Mouse (Mus musculus) forebrain, embryonic 16.5 days (tissue): ENCODE results near the gene Csmd2. TPM values are rescaled to one million over a fixed set of nuclear protein-coding genes. Genes with fewer than 3 reads are reported as not detected.

ENCODE experiments used
- ATAC-seq: fragments of 200-750 bp; cut with Nextera tagmentation; 2 replicates; pipeline ENCODE4 v1.8.0; 2017; ENCODE audit warnings: mild to moderate bottlenecking, moderate library complexity
- H3K27ac ChIP-seq: fragments of 300-500 bp; sonication (generic); 2 replicates; pipeline ENCODE4 v1.5.1; 2014; ENCODE audit warnings: low read length, control low read depth
- H3K27me3 ChIP-seq: fragments of 300-500 bp; sonication (generic); replicated peaks from 2 replicates; pipeline ENCODE4 v1.6.1; 2014; ENCODE audit warnings: low read length; ENCODE audit not compliant: control insufficient read depth, insufficient read depth
- H3K36me3 ChIP-seq: fragments of 300-500 bp; sonication (generic); 2 replicates; pipeline ENCODE4 v1.6.1; 2014; ENCODE audit not compliant: control insufficient read depth, insufficient read depth
- H3K4me1 ChIP-seq: fragments of 300-500 bp; sonication (generic); replicated peaks from 2 replicates; pipeline ENCODE4 v1.6.1; 2014; ENCODE audit warnings: low read length; ENCODE audit not compliant: control insufficient read depth, insufficient read depth
- H3K4me2 ChIP-seq: fragments of 300-500 bp; sonication (generic); 2 replicates; pipeline ENCODE4 v1.6.1; 2014; ENCODE audit warnings: mild to moderate bottlenecking, low read length, control low read depth
- H3K4me3 ChIP-seq: fragments of 300-500 bp; sonication (generic); replicated peaks from 2 replicates; pipeline ENCODE4 v1.5.1; 2014; ENCODE audit warnings: mild to moderate bottlenecking, low read length, control low read depth
- H3K9ac ChIP-seq: fragments of 300-500 bp; sonication (generic); replicated peaks from 2 replicates; pipeline ENCODE4 v1.6.1; 2014; ENCODE audit warnings: low read depth, low read length, control low read depth
- H3K9me3 ChIP-seq: fragments of 300-500 bp; sonication (generic); 2 replicates; pipeline ENCODE4 v1.6.1; 2016; ENCODE audit warnings: low read length; ENCODE audit not compliant: control insufficient read depth
- WGBS: fragments of 180-500 bp; shearing (Covaris S2); extraction: QIAGEN DNeasy Blood & Tissue Kit; methylation state at CpG from one replicate; pipeline ENCODE4 v1.1.7; 2014; 5-methylcytosine and 5-hydroxymethylcytosine counted together
- polyA plus RNA-seq: library from polyadenylated mRNA; unstranded; fragments of >200 nt; fragmentation: Nextera tagmentation; extraction: Ambion mirVana; gene quantifications from 2 replicates; pipeline ENCODE4 v1.2.1, GENCODE M21; 2015

Csmd2 gene
- polyA plus RNA-seq, 1 experiment from 2014 or later = 11.2 TPM

GRCm38 (mm10) chr4:128445514-128446260, 458.0 kb downstream of the Csmd2 start:
- no peak; the same call in 1 of the 2 replicates for ATAC-seq
- Histone ChIP-seq H3K27me3 (no peaks in the 10 kb centered on the region), H3K36me3 (no peaks in the 10 kb centered on the region), H3K27ac (peak overlapping the region; percentile 23; the same call in 1 of the 2 replicates), H3K4me1 (peaks cover 36% of the 10 kb centered on the region), H3K4me3 (no peak overlapping the region), H3K9me3 (no peaks in the 10 kb centered on the region), H3K4me2 (no peak overlapping the region), H3K9ac (no peak overlapping the region)
- 43% methylated on average over 15 of the region's 15 CpGs for WGBS

- Histone ChIP-seq H3K9me3 (no peaks in the 10 kb centered on the region), H3K4me1 (peaks cover 37% of the 10 kb centered on the region), H3K4me2 (no peak overlapping the region), H3K27ac (no peak overlapping the region), H3K36me3 (no peaks in the 10 kb centered on the region), H3K27me3 (no peaks in the 10 kb centered on the region), H3K4me3 (no peak overlapping the region), H3K9ac (no peak overlapping the region)
- ATAC-seq = no peak
- WGBS = 83% methylated on average over 12 of the region's 12 CpGs
These were observed 461.3 kb downstream of the Csmd2 start for GRCm38 (mm10) chr4:128448831-128449431.

GRCm38 (mm10) chr4:128450137-128450536, 462.5 kb downstream of the Csmd2 start:
- Histone ChIP-seq H3K4me3 (no peak overlapping the region), H3K9ac (no peak overlapping the region; the same call in 1 of the 2 replicates), H3K4me2 (no peak overlapping the region), H3K9me3 (no peaks in the 10 kb centered on the region), H3K4me1 (peaks cover 32% of the 10 kb centered on the region), H3K27me3 (no peaks in the 10 kb centered on the region), H3K36me3 (no peaks in the 10 kb centered on the region), H3K27ac (peak overlapping the region; percentile 41; the same call in 1 of the 2 replicates)
- WGBS = 88% methylated on average over 8 of the region's 8 CpGs
- ATAC-seq = no peak

- Histone ChIP-seq H3K9ac (peak overlapping the region; percentile 8; the same call in 1 of the 2 replicates), H3K9me3 (no peaks in the 10 kb centered on the region), H3K4me1 (peaks cover 23% of the 10 kb centered on the region), H3K4me3 (no peak overlapping the region), H3K4me2 (no peak overlapping the region), H3K36me3 (no peaks in the 10 kb centered on the region), H3K27me3 (no peaks in the 10 kb centered on the region), H3K27ac (peak overlapping the region; percentile 41)
- ATAC-seq = peak; percentile 90
- WGBS = 9% methylated on average over 8 of the region's 8 CpGs
These were observed 463.3 kb downstream of the Csmd2 start for GRCm38 (mm10) chr4:128450974-128451373.

- peaks cover 19% of the 10 kb centered on the region for H3K4me1 ChIP-seq
- H3K9ac ChIP-seq = no peak overlapping the region
- 47% methylated on average over 3 of the region's 3 CpGs for WGBS
- no peaks in the 10 kb centered on the region for H3K9me3 ChIP-seq
- ATAC-seq = peak; percentile 52
- no peaks in the 10 kb centered on the region for H3K27me3 ChIP-seq
- peak overlapping the region; percentile 41 for H3K27ac ChIP-seq
- no peak overlapping the region for H3K4me3 ChIP-seq
- no peaks in the 10 kb centered on the region for H3K36me3 ChIP-seq
- no peak overlapping the region for H3K4me2 ChIP-seq
These were observed 463.7 kb downstream of the Csmd2 start for GRCm38 (mm10) chr4:128451383-128451794.

- no peaks in the 10 kb centered on the region for H3K4me1 ChIP-seq
- WGBS = 80% methylated on average over 5 of the region's 5 CpGs
These were observed 479.1 kb downstream of the Csmd2 start for GRCm38 (mm10) chr4:128466708-128467107.

GRCm38 (mm10) chr4:128468040-128468439, 480.4 kb downstream of the Csmd2 start:
- Histone ChIP-seq H3K27ac (no peak overlapping the region), H3K27me3 (no peaks in the 10 kb centered on the region), H3K36me3 (peaks cover under 1% of the 10 kb centered on the region; the same call in 1 of the 2 replicates), H3K4me1 (no peaks in the 10 kb centered on the region), H3K9me3 (no peaks in the 10 kb centered on the region), H3K4me3 (no peak overlapping the region), H3K4me2 (no peak overlapping the region), H3K9ac (no peak overlapping the region)
- ATAC-seq = no peak
- 92% methylated on average over 1 of the region's 1 CpGs for WGBS

More at GRCm38 (mm10) chr4:128466708-128467107, 479.1 kb downstream of the Csmd2 start:
- Histone ChIP-seq H3K4me3 (no peak overlapping the region), H3K9ac (no peak overlapping the region), H3K27ac (no peak overlapping the region), H3K27me3 (no peaks in the 10 kb centered on the region), H3K9me3 (no peaks in the 10 kb centered on the region), H3K36me3 (peaks cover 2% of the 10 kb centered on the region; the same call in 1 of the 2 replicates), H3K4me2 (no peak overlapping the region)
- ATAC-seq = no peak

GRCm38 (mm10) chr4:128476249-128476648, 488.6 kb downstream of the Csmd2 start:
- Histone ChIP-seq H3K27ac (no peak overlapping the region), H3K4me2 (no peak overlapping the region), H3K4me1 (no peaks in the 10 kb centered on the region), H3K9me3 (no peaks in the 10 kb centered on the region), H3K36me3 (0 out of 2 replicates have a peak, but pooled peaks cover 4% of the 10 kb centered on the region), H3K4me3 (no peak overlapping the region), H3K27me3 (no peaks in the 10 kb centered on the region), H3K9ac (no peak overlapping the region)
- 73% methylated on average over 5 of the region's 5 CpGs for whole genome bisulfite sequencing
- ATAC-seq = no peak

GRCm38 (mm10) chr4:128483891-128484290, 496.2 kb downstream of the Csmd2 start:
- no peak overlapping the region for H3K4me2 ChIP-seq
- H3K4me3 ChIP-seq = no peak overlapping the region
- no peaks in the 10 kb centered on the region for H3K9me3 ChIP-seq
- no peak overlapping the region for H3K27ac ChIP-seq
- no peaks in the 10 kb centered on the region for H3K27me3 ChIP-seq
- H3K4me1 ChIP-seq = no peaks in the 10 kb centered on the region
- H3K36me3 ChIP-seq = peaks cover 3% of the 10 kb centered on the region; the same call in 1 of the 2 replicates
- no peak overlapping the region for H3K9ac ChIP-seq
- WGBS = 70% methylated on average over 7 of the region's 7 CpGs
- ATAC-seq = no peak
